Mouse (Mus musculus) embryonic facial prominence, embryonic 11.5 days (tissue): Measurements from ENCODE around the gene Nol4l. TPM values are rescaled to one million over a fixed set of nuclear protein-coding genes. Genes with fewer than 3 reads are reported as not detected.
"Not testable (repeated sequence)": the region's sequence is repeated elsewhere in the genome, so short reads cannot be mapped to it uniquely, and the experiment has no call there.

ENCODE experiments used
- ATAC-seq: fragments of 200-750 bp; cut with Nextera tagmentation; replicated peaks from 2 replicates; pipeline ENCODE4 v1.8.0; 2017; ENCODE audit warnings: low read depth; ENCODE audit not compliant: insufficient number of reproducible peaks, low FRiP score, low TSS enrichment
- DNase-seq: peaks from one replicate; pipeline ENCODE4 v3.0.0-alpha.2; 2015; ENCODE audit warnings: low spot score
- H3K27ac ChIP-seq: fragments of 300-500 bp; sonication (generic); replicated peaks from 2 replicates; pipeline ENCODE4 v1.5.1; 2014; ENCODE audit warnings: mild to moderate bottlenecking, low read depth, low read length, control low read depth
- H3K27me3 ChIP-seq: fragments of 300-500 bp; sonication (generic); 2 replicates; pipeline ENCODE4 v1.6.1; 2014; ENCODE audit warnings: mild to moderate bottlenecking, low read length, moderate library complexity, mixed read lengths; ENCODE audit not compliant: control insufficient read depth, insufficient read depth
- H3K36me3 ChIP-seq: fragments of 300-500 bp; sonication (generic); replicated peaks from 2 replicates; pipeline ENCODE4 v1.6.1; 2014; ENCODE audit warnings: low read depth, mild to moderate bottlenecking, low read length, moderate library complexity, mixed read lengths; ENCODE audit not compliant: control insufficient read depth, insufficient read depth
- H3K4me1 ChIP-seq: fragments of 300-500 bp; sonication (generic); 2 replicates; pipeline ENCODE4 v1.6.1; 2014; ENCODE audit warnings: low read length, mixed read lengths; ENCODE audit not compliant: control insufficient read depth, insufficient read depth
- H3K4me2 ChIP-seq: fragments of 300-500 bp; sonication (generic); 2 replicates; pipeline ENCODE4 v1.6.1; 2014; ENCODE audit warnings: low read depth, mild to moderate bottlenecking, control low read depth, low read length, moderate library complexity
- H3K4me3 ChIP-seq: fragments of 300-500 bp; sonication (generic); 2 replicates; pipeline ENCODE4 v1.5.1; 2014; ENCODE audit warnings: low read depth, low read length, control low read depth
- H3K9ac ChIP-seq: fragments of 300-500 bp; sonication (generic); replicated peaks from 2 replicates; pipeline ENCODE4 v1.6.1; 2014; ENCODE audit warnings: mild to moderate bottlenecking, control low read depth, low read length
- H3K9me3 ChIP-seq: fragments of 300-500 bp; sonication (generic); replicated peaks from 2 replicates; pipeline ENCODE4 v1.6.1; 2016; ENCODE audit warnings: mild to moderate bottlenecking, low read length, inconsistent platforms, mixed read lengths; ENCODE audit not compliant: control insufficient read depth
- WGBS: fragments of 180-500 bp; shearing (Covaris S2); extraction: QIAGEN DNeasy Blood & Tissue Kit; methylation state at CpG from one replicate; pipeline ENCODE4 v1.1.7; 2014; 5-methylcytosine and 5-hydroxymethylcytosine counted together
- polyA plus RNA-seq: library from polyadenylated mRNA; unstranded; fragments of >200 nt; fragmentation: Nextera tagmentation; extraction: Ambion mirVana; gene quantifications from 2 replicates; pipeline ENCODE4 v1.2.1, GENCODE M21; 2014

Gene Nol4l
- polyA plus RNA-seq, 1 experiment from 2014 or later: 17.6 TPM

- H3K4me3 ChIP-seq: no peak overlapping the region
- WGBS: 75% methylated on average over 2 of the region's 2 CpGs
- no peak overlapping the region for H3K4me2 ChIP-seq
- H3K27ac ChIP-seq: no peak overlapping the region
- DNase-seq (no peak), ATAC-seq (no peak)
- no peaks in the 10 kb centered on the region for H3K4me1 ChIP-seq
- H3K9ac ChIP-seq: no peak overlapping the region
- no peaks in the 10 kb centered on the region for H3K9me3 ChIP-seq
- H3K36me3 ChIP-seq: no peaks in the 10 kb centered on the region; the same call in 1 of the 2 replicates
- H3K27me3 ChIP-seq: no peaks in the 10 kb centered on the region
Measured at GRCm38 (mm10) chr2:153375380-153375779, 154.4 kb downstream of the Nol4l start.

GRCm38 (mm10) chr2:153370871-153371270 lies 158.9 kb downstream of the Nol4l start:
- H3K9ac ChIP-seq: no peak overlapping the region
- H3K4me3 ChIP-seq: no peak overlapping the region
- no peaks in the 10 kb centered on the region for H3K27me3 ChIP-seq
- peaks cover 9% of the 10 kb centered on the region for H3K36me3 ChIP-seq
- DNase-seq (no peak), ATAC-seq (no peak)
- no peak overlapping the region for H3K4me2 ChIP-seq
- H3K4me1 ChIP-seq: no peaks in the 10 kb centered on the region
- H3K27ac ChIP-seq: no peak overlapping the region
- H3K9me3 ChIP-seq: no peaks in the 10 kb centered on the region

- not testable (repeated sequence) for H3K27me3 ChIP-seq, H3K27ac ChIP-seq, H3K9ac ChIP-seq, DNase-seq, ATAC-seq, H3K9me3 ChIP-seq, H3K4me1 ChIP-seq, H3K4me2 ChIP-seq, H3K4me3 ChIP-seq
- peaks cover 12% of the 10 kb centered on the region for H3K36me3 ChIP-seq
- 95% methylated on average over 14 of the region's 14 CpGs for WGBS
Measured at GRCm38 (mm10) chr2:153364531-153364930, 165.2 kb downstream of the Nol4l start.

GRCm38 (mm10) chr2:153361101-153361710 lies 168.6 kb downstream of the Nol4l start:
- no peak overlapping the region for H3K9ac ChIP-seq
- peaks cover 2% of the 10 kb centered on the region for H3K36me3 ChIP-seq
- H3K9me3 ChIP-seq: no peaks in the 10 kb centered on the region
- 98% methylated on average over 1 of the region's 1 CpGs for WGBS
- no peak overlapping the region for H3K4me2 ChIP-seq
- ATAC-seq: no peak
- no peak overlapping the region for H3K27ac ChIP-seq
- H3K27me3 ChIP-seq: no peaks in the 10 kb centered on the region
- H3K4me1 ChIP-seq: no peaks in the 10 kb centered on the region
- no peak overlapping the region for H3K4me3 ChIP-seq
- DNase-seq: no peak

Other genes starting within 250 kb of the Nol4l start
- gene Kif3b, start 238.6 kb downstream of the Nol4l start, polyA plus RNA-seq: 6.9 and 7.6 TPM in 2 replicates
- 20.4 and 21.0 TPM in 2 replicates for gene Asxl1, start 184.1 kb downstream of the Nol4l start, polyA plus RNA-seq
- not detected in 2 replicates for gene 4930404H24Rik, start 37.2 kb downstream of the Nol4l start, polyA plus RNA-seq
- gene Commd7, start 102.8 kb upstream of the Nol4l start, polyA plus RNA-seq: 68.0 and 68.6 TPM in 2 replicates
- gene Dnmt3b, start 119.5 kb upstream of the Nol4l start, polyA plus RNA-seq: 15.0 and 16.6 TPM in 2 replicates
- gene Dnmt3c, start 166.7 kb upstream of the Nol4l start, polyA plus RNA-seq: not detected in 2 replicates
- 340 and 368 TPM in 2 replicates for gene Mapre1, start 211.3 kb upstream of the Nol4l start, polyA plus RNA-seq
- not detected in 2 replicates for gene Efcab8, start 250.0 kb upstream of the Nol4l start, polyA plus RNA-seq